Mouse (Mus musculus) spleen, adult 2 months (tissue): ENCODE measurements around the gene Nceh1. TPM values are rescaled to one million over a fixed set of nuclear protein-coding genes. Genes with fewer than 3 reads are reported as not detected.

Source experiments
- DNase-seq, 2 experiments: peaks; one replicate each; pipeline versions ENCODE4 v3.0.0 to v3.0.0-alpha.2; 2012 to 2021; ENCODE audit warnings: low spot score in 2 of 2, low read depth in 1 of 2
- H3K27ac ChIP-seq: fragments of 200-500 bp; 2 replicates; pipeline ENCODE4 v1.5.1; 2012; ENCODE audit warnings: low read length, inconsistent platforms; ENCODE audit not compliant: insufficient read depth
- H3K27me3 ChIP-seq: fragments of 200-500 bp; 2 replicates; pipeline ENCODE4 v1.6.1; 2012; ENCODE audit warnings: mild to moderate bottlenecking, moderate library complexity, low read length, inconsistent platforms; ENCODE audit not compliant: control insufficient read depth, insufficient read depth
- H3K36me3 ChIP-seq: fragments of 200-500 bp; 2 replicates; pipeline ENCODE4 v1.6.1; 2012; ENCODE audit warnings: mild to moderate bottlenecking, low read length, inconsistent platforms; ENCODE audit not compliant: control insufficient read depth, insufficient read depth
- H3K4me1 ChIP-seq: fragments of 200-500 bp; 2 replicates; pipeline ENCODE4 v1.6.1; 2011; ENCODE audit warnings: inconsistent platforms; ENCODE audit not compliant: control insufficient read depth, insufficient read depth, insufficient read length
- H3K4me3 ChIP-seq: fragments of 200-500 bp; 2 replicates; pipeline ENCODE4 v1.5.1; 2011; ENCODE audit warnings: mild to moderate bottlenecking, inconsistent platforms; ENCODE audit not compliant: insufficient read depth, insufficient read length; ENCODE audit errors: extremely low read depth
- CTCF ChIP-seq: fragments of 200-500 bp; IDR thresholded peaks from 2 replicates; pipeline ENCODE4 v1.5.1; 2011; ENCODE audit warnings: mild to moderate bottlenecking, inconsistent platforms; ENCODE audit not compliant: insufficient read depth, insufficient read length, insufficient replicate concordance; ENCODE audit errors: extremely low read depth
- POLR2A ChIP-seq: fragments of 200-500 bp; IDR thresholded peaks from 2 replicates; pipeline ENCODE4 v1.6.1; 2011; ENCODE audit warnings: low read depth, low read length, inconsistent platforms
- WGBS: fragments of 180-500 bp; shearing (Covaris S2); methylation state at CpG from one replicate; pipeline ENCODE4 v1.1.7; 2018; 5-methylcytosine and 5-hydroxymethylcytosine counted together
- polyA plus RNA-seq: library from polyadenylated mRNA; depleted of rRNA; stranded (reverse); fragments of >200 nt; gene quantifications from 2 replicates; pipeline ENCODE4 v1.2.3, GENCODE M21; 2012; rRNA removed

The Nceh1 gene
- 23.0 and 37.0 TPM in 2 replicates for polyA plus RNA-seq

DNA sequence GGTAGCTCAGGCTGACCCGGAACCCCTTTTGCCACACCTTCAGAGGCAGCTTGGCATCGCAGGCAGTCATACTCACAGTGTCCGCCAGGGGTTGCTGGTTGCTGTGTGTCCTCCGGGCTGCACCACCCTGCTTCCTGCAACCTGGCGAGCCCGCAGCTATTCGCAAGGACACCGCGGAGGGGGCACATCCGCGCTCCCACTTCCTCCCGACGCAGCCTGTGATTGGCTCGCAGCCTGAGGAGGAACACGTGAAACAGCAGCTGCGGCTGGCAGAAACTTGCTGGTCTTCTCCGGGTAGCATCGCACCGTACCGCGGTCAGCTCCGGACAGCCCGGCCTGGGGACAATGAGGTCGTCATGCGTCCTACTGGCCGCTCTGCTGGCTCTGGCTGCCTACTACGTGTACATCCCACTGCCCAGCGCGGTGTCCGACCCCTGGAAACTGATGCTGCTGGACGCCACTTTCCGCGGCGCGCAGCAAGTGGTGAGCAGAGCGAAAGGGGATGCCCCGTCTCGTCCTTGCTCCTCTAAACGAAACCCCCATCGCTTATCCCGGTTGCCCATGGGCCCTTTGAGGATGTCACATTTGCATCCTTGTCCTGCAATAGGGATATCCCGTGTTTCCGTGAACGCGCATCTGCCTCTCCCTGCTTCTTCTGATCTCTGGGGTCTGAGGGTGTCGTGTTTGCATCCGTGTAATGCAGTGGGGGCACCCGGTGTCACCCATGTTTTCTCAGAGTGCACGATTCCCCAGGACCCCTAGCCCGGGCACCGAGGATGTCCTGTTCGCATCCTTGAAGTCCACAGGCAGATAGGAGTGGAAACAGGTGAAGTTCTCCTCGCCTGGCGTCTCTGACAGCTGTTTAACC lies at the start of gene Nceh1:
TSS of gene Nceh1 (plus strand) at position 233 of the 868 bp plus-strand sequence.
- Histone ChIP-seq H3K4me1 (no peaks in the 10 kb centered on the region), H3K4me3 (peak within 1 kb of the TSS; percentile 77), H3K27ac (peak within 1 kb of the TSS; percentile 44; the same call in 1 of the 2 replicates), H3K36me3 (0 out of 2 replicates have a peak, but pooled peaks cover 1% of the 10 kb centered on the region), H3K27me3 (no peaks in the 10 kb centered on the region)
- under 1% methylated on average over 54 of the region's 54 CpGs for WGBS
- peak; percentile 85 to 94 for DNase-seq
- TF ChIP-seq POLR2A (peak; percentile 30; the same call in 1 of the 2 replicates), CTCF (peak; percentile 94)

DNA sequence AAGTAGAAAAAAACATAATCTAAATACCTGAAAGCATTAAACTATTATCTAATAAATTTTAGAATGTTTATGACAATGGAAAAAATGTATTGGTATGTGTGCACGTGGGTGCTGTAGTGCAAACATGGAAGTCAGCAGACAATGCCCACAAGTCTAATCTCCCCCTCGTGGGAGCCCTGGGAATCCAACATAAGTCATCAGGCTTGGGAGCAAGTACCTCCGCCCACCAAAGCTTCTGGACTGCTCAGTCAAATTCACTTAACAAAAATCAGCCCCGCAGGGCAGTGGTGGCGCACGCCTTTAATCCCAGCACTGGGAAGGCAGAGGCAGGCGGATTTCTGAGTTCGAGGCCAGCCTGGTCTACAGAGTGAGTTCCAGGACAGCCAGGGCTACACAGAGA lies 42.7 kb upstream of the Nceh1 start:
- peaks cover 14% of the 10 kb centered on the region for H3K36me3 ChIP-seq
- TF ChIP-seq POLR2A = no peak
- no peaks in the 10 kb centered on the region for H3K27me3 ChIP-seq
- no peak for DNase-seq
- H3K4me1 ChIP-seq = no peaks in the 10 kb centered on the region
- 92% methylated on average over 8 of the region's 8 CpGs for WGBS
- H3K4me3 ChIP-seq = no peak overlapping the region
- no peak overlapping the region for H3K27ac ChIP-seq

DNA sequence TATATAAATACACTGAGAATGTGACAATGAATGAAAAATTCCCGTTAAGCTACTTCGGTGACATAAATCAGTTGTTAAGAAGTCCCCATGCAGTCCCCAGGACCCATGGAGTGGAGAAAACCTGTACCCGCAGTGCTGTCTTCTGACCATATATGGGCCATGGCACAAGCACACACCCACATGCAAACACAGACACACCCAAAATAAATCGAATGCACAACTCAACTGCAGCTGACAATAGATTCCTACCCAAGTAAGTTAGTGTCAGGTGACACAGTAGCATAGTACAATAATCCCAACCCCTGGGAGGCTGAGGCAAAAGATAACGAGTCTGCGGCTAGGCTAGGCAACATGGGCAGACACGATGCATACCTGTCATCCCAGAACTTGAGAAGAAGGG lies 39.2 kb upstream of the Nceh1 start:
- peaks cover 4% of the 10 kb centered on the region; the same call in 1 of the 2 replicates for H3K36me3 ChIP-seq
- no peaks in the 10 kb centered on the region for H3K4me1 ChIP-seq
- TF ChIP-seq POLR2A (no peak), CTCF (no peak)
- WGBS = 97% methylated on average over 7 of the region's 7 CpGs
- DNase-seq = no peak
- H3K27ac ChIP-seq = no peak overlapping the region
- no peak overlapping the region for H3K4me3 ChIP-seq
- H3K27me3 ChIP-seq = no peaks in the 10 kb centered on the region

DNA sequence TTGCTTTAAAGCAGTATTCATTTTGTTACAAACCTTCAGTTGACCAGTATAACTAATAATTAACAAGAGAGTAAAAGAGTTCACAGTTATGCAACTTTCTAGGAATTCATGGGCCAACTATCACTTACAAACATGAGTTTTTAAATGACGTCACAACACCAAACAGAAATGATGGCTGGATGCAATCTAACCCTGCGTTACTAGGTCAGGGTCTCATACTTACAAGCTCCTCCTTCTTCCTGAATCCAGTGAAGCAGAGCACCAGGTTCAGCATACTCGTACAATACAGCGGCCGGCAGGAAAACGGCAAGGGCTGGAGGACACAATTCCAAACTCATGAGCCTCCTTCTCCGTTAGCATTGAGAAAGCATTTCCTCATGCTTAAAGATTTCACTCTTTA lies 37.0 kb upstream of the Nceh1 start:
- Histone ChIP-seq H3K27me3 (no peaks in the 10 kb centered on the region), H3K4me3 (no peak overlapping the region), H3K27ac (no peak overlapping the region), H3K36me3 (peaks cover 4% of the 10 kb centered on the region), H3K4me1 (no peaks in the 10 kb centered on the region)
- DNase-seq = no peak
- TF ChIP-seq POLR2A = no peak
- no peak for TF ChIP-seq CTCF
- WGBS = 95% methylated on average over 7 of the region's 7 CpGs

DNA sequence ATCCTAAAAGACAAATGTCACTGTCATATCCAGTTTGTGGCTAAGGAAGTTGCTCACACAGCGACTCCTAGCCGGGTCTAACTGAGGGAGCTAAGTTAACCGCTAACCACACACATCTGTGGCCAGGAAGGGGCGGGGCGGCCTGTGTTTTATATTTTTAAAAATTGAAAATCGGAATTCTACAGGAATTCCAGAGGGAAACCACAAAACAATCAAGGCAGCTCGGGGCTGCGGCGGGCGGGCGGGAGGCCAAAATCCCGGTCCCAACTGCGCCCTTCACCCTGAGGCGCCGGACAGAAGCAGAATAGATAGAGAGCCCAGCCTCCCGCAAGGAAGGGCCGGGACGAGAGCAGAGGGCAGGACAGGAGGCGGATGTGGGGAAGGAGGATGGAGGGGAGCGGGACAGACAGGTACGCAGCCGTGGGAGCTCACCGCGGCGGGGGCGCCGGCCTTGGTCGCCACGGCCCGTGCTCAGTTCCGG lies 29.5 kb upstream of the Nceh1 start:
- TF ChIP-seq POLR2A (no peak), CTCF (no peak)
- Histone ChIP-seq H3K36me3 (no peaks in the 10 kb centered on the region; the same call in 1 of the 2 replicates), H3K4me3 (peak overlapping the region; percentile 87), H3K27me3 (no peaks in the 10 kb centered on the region), H3K27ac (peak overlapping the region; percentile 4; the same call in 1 of the 2 replicates), H3K4me1 (no peaks in the 10 kb centered on the region)
- under 1% methylated on average over 31 of the region's 31 CpGs for WGBS
- no peak for DNase-seq

DNA sequence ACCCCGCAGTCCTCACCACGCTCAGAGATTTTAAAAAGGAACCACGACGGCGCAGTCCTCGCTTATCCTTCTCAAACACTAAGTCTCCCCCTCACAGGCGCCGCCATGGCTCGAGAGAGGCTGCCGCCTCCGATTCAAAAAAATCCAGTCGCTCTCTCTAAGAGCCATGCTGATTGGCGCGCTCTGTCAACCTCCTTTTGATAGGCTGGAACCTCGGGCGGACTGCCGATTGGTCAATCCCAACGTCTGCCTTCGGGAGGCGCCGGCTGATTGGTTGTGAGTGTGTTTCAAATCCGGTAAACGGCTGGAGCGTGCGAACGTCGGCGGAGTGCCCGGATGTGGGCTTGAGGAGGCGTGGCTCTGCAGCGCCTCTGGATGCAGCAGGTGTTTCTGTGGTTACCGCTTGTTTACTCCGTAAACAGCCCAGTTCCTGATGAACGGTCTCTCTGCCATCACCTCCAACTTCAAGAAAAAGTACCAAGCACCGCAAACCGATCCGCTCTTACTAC lies 29.0 kb upstream of the Nceh1 start, which contains the start of gene Ect2:
TSS of gene Ect2 (minus strand) at position 178 of the 509 bp plus-strand sequence.
- H3K27me3 ChIP-seq = no peaks in the 10 kb centered on the region
- peak; percentile 96 to 97 for DNase-seq
- H3K27ac ChIP-seq = peak within 1 kb of the TSS; percentile 4; the same call in 1 of the 2 replicates
- under 1% methylated on average over 37 of the region's 37 CpGs for WGBS
- H3K4me3 ChIP-seq = peak within 1 kb of the TSS; percentile 87
- no peaks in the 10 kb centered on the region for H3K4me1 ChIP-seq
- TF ChIP-seq POLR2A = no peak
- no peak for TF ChIP-seq CTCF
- no peaks in the 10 kb centered on the region; the same call in 1 of the 2 replicates for H3K36me3 ChIP-seq
